ENCODE assay signal across 8 mouse cellular contexts in the genomic region with DNA sequence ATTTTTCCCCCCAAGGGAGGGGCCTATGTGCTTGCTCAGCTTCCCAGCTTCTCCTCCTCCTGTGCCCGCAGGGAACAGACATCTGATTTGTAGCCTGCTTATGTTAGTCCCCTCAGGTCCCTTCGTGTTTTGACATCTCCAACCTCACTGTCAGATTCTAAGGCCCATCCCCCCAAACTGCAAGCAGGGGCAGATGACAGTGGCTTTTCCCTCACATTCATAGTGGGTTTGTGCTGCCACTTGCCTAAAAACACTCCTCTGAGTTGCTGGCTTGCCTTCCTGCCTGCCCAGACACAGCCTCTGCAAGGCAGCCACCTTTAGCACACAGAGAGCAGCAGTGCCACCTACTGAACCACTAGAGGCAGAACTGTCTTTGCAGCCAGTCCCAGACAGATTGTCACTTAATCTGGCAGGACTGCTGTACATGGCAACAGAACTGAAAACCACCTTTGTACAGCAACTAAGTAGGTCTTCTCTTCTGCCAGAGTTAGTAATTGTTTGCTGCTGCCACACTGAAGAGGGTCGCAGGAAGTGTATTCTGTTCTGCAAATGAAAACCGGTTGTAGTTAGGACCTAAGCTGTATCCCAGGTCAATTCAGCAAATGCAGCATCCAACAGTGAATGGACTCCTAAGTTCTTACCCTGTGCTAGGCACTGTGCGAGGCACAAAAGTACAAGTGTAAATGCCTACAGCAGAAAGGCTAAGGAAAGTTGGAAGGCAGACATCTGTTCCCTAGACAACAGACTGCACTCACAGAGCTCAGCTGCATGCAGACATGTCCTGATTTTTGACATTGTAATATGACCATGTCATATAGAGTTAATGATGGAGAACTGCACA.
DNase-seq lines count a peak whose midpoint lies in the region; ATAC-seq and TF ChIP-seq lines count a peak whose summit lies in the region.

No protein-coding gene starts in this region.

- no peak overlapping the region for H3K9ac ChIP-seq in heart, embryonic 12.5 days
- H3K9ac ChIP-seq in kidney, postnatal 0 days (ENCODE audit: low read depth, low read length), result no peak overlapping the region
- H3K9ac ChIP-seq in liver, embryonic 11.5 days (ENCODE audit: low read depth, low read length), result no peak overlapping the region
- H3K9ac ChIP-seq in neural tube, embryonic 12.5 days, result no peak overlapping the region

- H3K9me3 ChIP-seq in heart, embryonic 12.5 days (replicated peaks), result no peaks in the 10 kb centered on the region
- no peaks in the 10 kb centered on the region for H3K9me3 ChIP-seq in kidney, postnatal 0 days (replicated peaks; ENCODE audit: low read length)
- no peaks in the 10 kb centered on the region for H3K9me3 ChIP-seq in liver, embryonic 11.5 days (ENCODE audit: control insufficient read depth, low read length)
- H3K9me3 ChIP-seq in neural tube, embryonic 12.5 days, result no peaks in the 10 kb centered on the region

- no peak for TF ChIP-seq POLR2A in embryonic fibroblast, embryonic 13.5 days (IDR thresholded peaks at IDR 0.05; ENCODE audit: low read depth, low read length)

- H3K36me3 ChIP-seq in heart, embryonic 12.5 days, result no peaks in the 10 kb centered on the region
- no peaks in the 10 kb centered on the region for H3K36me3 ChIP-seq in kidney, postnatal 0 days (ENCODE audit: insufficient read depth, low read length)
- no peaks in the 10 kb centered on the region for H3K36me3 ChIP-seq in liver, embryonic 11.5 days (ENCODE audit: control insufficient read depth, insufficient read depth, low read length)
- no peaks in the 10 kb centered on the region for H3K36me3 ChIP-seq in neural tube, embryonic 12.5 days

- H3K4me1 ChIP-seq in embryonic fibroblast, embryonic 13.5 days (ENCODE audit: control insufficient read depth, insufficient read depth, low read length), result 0 out of 2 replicates have a peak, but pooled peaks cover 4% of the 10 kb centered on the region
- H3K4me1 ChIP-seq in heart, embryonic 12.5 days (replicated peaks), result peaks cover 5% of the 10 kb centered on the region
- no peaks in the 10 kb centered on the region for H3K4me1 ChIP-seq in kidney, postnatal 0 days (replicated peaks; ENCODE audit: insufficient read depth, low read length)
- no peaks in the 10 kb centered on the region for H3K4me1 ChIP-seq in liver, embryonic 11.5 days (replicated peaks; ENCODE audit: control insufficient read depth, insufficient read depth, low read length)
- no peaks in the 10 kb centered on the region for H3K4me1 ChIP-seq in neural tube, embryonic 12.5 days

- peak; percentile 96 for TF ChIP-seq CTCF in embryonic fibroblast, embryonic 13.5 days (IDR thresholded peaks at IDR 0.05; ENCODE audit: borderline replicate concordance, insufficient read depth, low read length)
- peak; percentile 90 for TF ChIP-seq CTCF in kidney, postnatal 0 days (IDR thresholded peaks at IDR 0.05; ENCODE audit: low read depth)

- ATAC-seq in heart, embryonic 12.5 days (ENCODE audit: insufficient number of reproducible peaks, low FRiP score), result peak; percentile 75
- peak; percentile 87 for ATAC-seq in kidney, postnatal 0 days (replicated peaks; ENCODE audit: low FRiP score, low read depth)
- ATAC-seq in liver, embryonic 11.5 days (replicated peaks; ENCODE audit: low FRiP score), result peak; percentile 64; the same call in 1 of the 2 replicates
- peak; percentile 91 for ATAC-seq in neural tube, embryonic 12.5 days (ENCODE audit: low FRiP score, low read depth)

- H3K27me3 ChIP-seq in heart, embryonic 12.5 days (replicated peaks), result no peaks in the 10 kb centered on the region
- H3K27me3 ChIP-seq in kidney, postnatal 0 days (ENCODE audit: insufficient read depth, low read length), result no peaks in the 10 kb centered on the region
- H3K27me3 ChIP-seq in liver, embryonic 11.5 days (replicated peaks; ENCODE audit: control insufficient read depth, insufficient read depth, low read length), result no peaks in the 10 kb centered on the region
- H3K27me3 ChIP-seq in neural tube, embryonic 12.5 days (replicated peaks), result no peaks in the 10 kb centered on the region

- H3K4me2 ChIP-seq in heart, embryonic 12.5 days, result no peak overlapping the region
- H3K4me2 ChIP-seq in kidney, postnatal 0 days (ENCODE audit: low read length), result no peak overlapping the region
- no peak overlapping the region for H3K4me2 ChIP-seq in liver, embryonic 11.5 days
- H3K4me2 ChIP-seq in neural tube, embryonic 12.5 days (replicated peaks), result no peak overlapping the region

- WGBS in heart, embryonic 12.5 days, result 30% methylated on average over 5 of the region's 5 CpGs
- 28% methylated on average over 5 of the region's 5 CpGs for WGBS in kidney, postnatal 0 days
- WGBS in liver, embryonic 11.5 days, result 31% methylated on average over 5 of the region's 5 CpGs
- WGBS in neural tube, embryonic 12.5 days, result 27% methylated on average over 5 of the region's 5 CpGs

- H3K27ac ChIP-seq in embryonic fibroblast, embryonic 13.5 days (ENCODE audit: insufficient read depth, low read length), result no peak overlapping the region
- H3K27ac ChIP-seq in heart, embryonic 12.5 days (ENCODE audit: poor library complexity, severe bottlenecking), result no peak overlapping the region
- H3K27ac ChIP-seq in kidney, postnatal 0 days, result no peak overlapping the region
- H3K27ac ChIP-seq in liver, embryonic 11.5 days (ENCODE audit: low read depth, low read length), result no peak overlapping the region
- H3K27ac ChIP-seq in neural tube, embryonic 12.5 days, result no peak overlapping the region

- H3K4me3 ChIP-seq in embryonic fibroblast, embryonic 13.5 days (ENCODE audit: insufficient read depth, low read length), result no peak overlapping the region
- no peak overlapping the region for H3K4me3 ChIP-seq in heart, embryonic 12.5 days
- no peak overlapping the region for H3K4me3 ChIP-seq in kidney, postnatal 0 days (replicated peaks; ENCODE audit: low read depth, low read length)
- no peak overlapping the region for H3K4me3 ChIP-seq in liver, embryonic 11.5 days (ENCODE audit: low read depth, low read length)
- H3K4me3 ChIP-seq in neural tube, embryonic 12.5 days, result no peak overlapping the region

- DNase-seq in B cell, adult 2 months, result peak; percentile 38 to 42
- DNase-seq in adrenal gland, postnatal 36 days, result peak; percentile 71 to 76
- DNase-seq in kidney, postnatal 0 days (ENCODE audit: low spot score), result peak; percentile 88
- DNase-seq in liver, embryonic 11.5 days (ENCODE audit: low spot score), result peak; percentile 32
- DNase-seq in telencephalon, adult 2 months (ENCODE audit: low read depth, low spot score), result peak; percentile 63

Comparison
In these comparisons a context has a peak if more than half of its experiments do, and no peak if none do; other contexts are left out.
1. DNase-seq: peak in every context shown above with its lines; median percentile 88 in kidney, postnatal 0 days; 74 in adrenal gland, postnatal 36 days; 63 in telencephalon, adult 2 months; 40 in B cell, adult 2 months; 32 in liver, embryonic 11.5 days.